Mouse (Mus musculus) CD4-positive helper T cell, adult 2 months (primary cell): ENCODE data around the gene Psat1.

Experiments used
- DNase-seq: peaks from one replicate; pipeline ENCODE4 v3.0.0-alpha.2; 2012; ENCODE audit warnings: low read depth, missing footprints, low spot score

Psat1 gene

GRCm38 (mm10) chr19:15866126-15866525, 81.0 kb downstream of the Psat1 start:
- no peak for DNase-seq

DNA sequence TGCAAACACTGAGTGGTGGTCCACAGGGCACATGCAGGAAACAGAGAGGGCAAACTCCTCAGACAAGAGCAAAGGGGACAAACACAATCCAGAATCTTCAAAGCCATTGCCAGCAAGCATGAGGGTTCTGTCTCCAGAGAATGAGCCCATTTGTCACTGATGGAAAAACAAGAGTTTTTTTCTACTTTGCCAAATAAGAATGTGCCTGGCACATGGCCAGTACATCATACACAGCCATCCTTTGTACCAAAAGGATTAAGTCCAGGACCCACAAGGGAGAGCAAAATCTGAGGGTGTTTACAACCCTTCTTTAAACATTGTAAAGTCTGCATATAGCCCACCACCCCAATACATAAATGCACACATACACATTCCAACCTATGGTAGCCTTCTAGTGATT, 81.7 kb downstream of the Psat1 start:
- DNase-seq, result no peak

DNA sequence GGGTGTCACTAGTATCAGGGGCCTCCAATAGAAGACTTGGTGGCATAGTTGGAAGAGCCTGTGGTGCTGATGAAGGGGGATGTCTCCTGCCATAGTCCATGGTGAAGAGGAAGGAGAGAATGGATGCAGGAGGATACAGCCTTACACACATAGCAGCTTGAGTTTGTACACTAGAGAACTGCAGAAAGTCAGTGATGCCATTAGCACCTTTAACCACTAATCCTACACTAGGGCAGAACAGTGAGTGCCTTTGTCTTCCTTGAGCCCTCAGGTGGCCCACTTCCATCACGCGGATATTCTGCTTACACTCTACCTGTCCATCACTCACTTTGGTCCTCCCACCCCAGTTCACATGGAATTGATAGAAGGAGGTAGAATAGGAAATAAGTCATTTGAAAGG, 83.0 kb downstream of the Psat1 start:
- no peak for DNase-seq

GRCm38 (mm10) chr19:15855379-15855778, 91.8 kb downstream of the Psat1 start:
- DNase-seq, result no peak
